ENCODE assay signal across 8 mouse cellular contexts in genomic region chr16:35978450-35978849, GRCm38 (mm10). TPM values are rescaled to one million over a fixed set of nuclear protein-coding genes. Genes with fewer than 3 reads are reported as not detected.
DNase-seq lines count a peak whose midpoint lies in the region; ATAC-seq and TF ChIP-seq lines count a peak whose summit lies in the region.
"Not testable (repeated sequence)": the region's sequence is repeated elsewhere in the genome, so short reads cannot be mapped to it uniquely, and the experiment has no call there.

Gene Kpna1, plus strand, starts transcription at chr16:35978750.

- 74% methylated on average over 1 of the region's 1 CpGs for WGBS in embryonic facial prominence, embryonic 11.5 days
- 95% methylated on average over 1 of the region's 1 CpGs for WGBS in kidney, embryonic 14.5 days
- 94% methylated on average over 1 of the region's 1 CpGs for WGBS in limb, embryonic 10.5 days
- WGBS in olfactory bulb, adult 2 months = 100% methylated on average over 1 of the region's 1 CpGs

- H3K9ac ChIP-seq in MEL (ENCODE audit: control insufficient read depth, low read depth, low read length, poor library complexity, severe bottlenecking); embryonic facial prominence, embryonic 11.5 days (replicated peaks; ENCODE audit: low read length); kidney, embryonic 14.5 days (ENCODE audit: low read depth, low read length): not testable (repeated sequence)

- not testable (repeated sequence) for TF ChIP-seq CTCF in MEL (IDR thresholded peaks at IDR 0.05 in 2 of 3, conservative IDR thresholded peaks at IDR 0.05 in 1 of 3; ENCODE audit: control insufficient read depth in 1 of 3, insufficient read depth in 1 of 3, low read depth in 2 of 3, low read length in 3 of 3, poor library complexity in 1 of 3, severe bottlenecking in 1 of 3); olfactory bulb, adult 2 months (IDR thresholded peaks at IDR 0.05; ENCODE audit: insufficient read depth, low read depth, low read length)

- not testable (repeated sequence) for H3K9me3 ChIP-seq in MEL (replicated peaks; ENCODE audit: insufficient read depth, low read length); embryonic facial prominence, embryonic 11.5 days (replicated peaks; ENCODE audit: control insufficient read depth, low read length); kidney, embryonic 14.5 days (ENCODE audit: control insufficient read depth, low read length); limb, embryonic 10.5 days (replicated peaks); megakaryocyte, embryonic 14.5 days

- not testable (repeated sequence) for H3K36me3 ChIP-seq in MEL (ENCODE audit: control insufficient read depth in 1 of 2, insufficient read depth in 2 of 2, low read length in 2 of 2); embryonic facial prominence, embryonic 11.5 days (replicated peaks; ENCODE audit: control insufficient read depth, insufficient read depth, low read depth, low read length); kidney, embryonic 14.5 days (ENCODE audit: control insufficient read depth, insufficient read depth, low read length); limb, embryonic 10.5 days; megakaryocyte, embryonic 14.5 days (replicated peaks; ENCODE audit: low read length)

- DNase-seq in MEL (ENCODE audit: low read depth, low spot score); embryonic facial prominence, embryonic 11.5 days (ENCODE audit: low spot score); gastrocnemius, adult 8-10 months (ENCODE audit: low spot score in 2 of 2); heart, postnatal 10 days; limb, embryonic 10.5 days (ENCODE audit: low spot score): not testable (repeated sequence)

- not testable (repeated sequence) for H3K27me3 ChIP-seq in MEL (ENCODE audit: control insufficient read depth in 1 of 2, insufficient read depth in 2 of 2, low read length in 2 of 2); embryonic facial prominence, embryonic 11.5 days (ENCODE audit: control insufficient read depth, insufficient read depth, low read length); kidney, embryonic 14.5 days (ENCODE audit: control insufficient read depth, insufficient read depth, low read length); limb, embryonic 10.5 days (ENCODE audit: low read depth, poor library complexity, severe bottlenecking); megakaryocyte, embryonic 14.5 days (replicated peaks)

- intact Hi-C loops in heart, postnatal 10 days (cut with DNase I) = not testable (repeated sequence)

- not testable (repeated sequence) for TF ChIP-seq POLR2A in MEL (IDR thresholded peaks at IDR 0.05; ENCODE audit: control insufficient read depth in 1 of 2, insufficient read depth in 1 of 2, low read depth in 1 of 2, low read length in 2 of 2, poor library complexity in 1 of 2); olfactory bulb, adult 2 months (IDR thresholded peaks at IDR 0.05; ENCODE audit: insufficient read depth, low read depth, low read length)

- not testable (repeated sequence) for H3K27ac ChIP-seq in MEL (ENCODE audit: control insufficient read depth, low read depth, low read length); embryonic facial prominence, embryonic 11.5 days (replicated peaks; ENCODE audit: low read depth, low read length); kidney, embryonic 14.5 days (ENCODE audit: low read depth, low read length); limb, embryonic 10.5 days; olfactory bulb, adult 2 months (ENCODE audit: insufficient read depth, low read depth, low read length)

- not testable (repeated sequence) for H3K79me2 ChIP-seq in MEL (ENCODE audit: control insufficient read depth, insufficient read depth, low read length, poor library complexity)

- TF ChIP-seq EP300 in MEL (IDR thresholded peaks at IDR 0.05; ENCODE audit: low read depth in 1 of 2, low read length in 2 of 2) = not testable (repeated sequence)

- not testable (repeated sequence) for H3K4me3 ChIP-seq in MEL (ENCODE audit: control insufficient read depth in 1 of 2, insufficient read depth in 1 of 2, low read depth in 2 of 2, low read length in 2 of 2); embryonic facial prominence, embryonic 11.5 days (ENCODE audit: low read depth, low read length); kidney, embryonic 14.5 days (ENCODE audit: low read length); limb, embryonic 10.5 days; megakaryocyte, embryonic 14.5 days (replicated peaks); olfactory bulb, adult 2 months (ENCODE audit: insufficient read depth, low read depth, low read length)

- not testable (repeated sequence) for TF ChIP-seq RAD21 in MEL (IDR thresholded peaks at IDR 0.05; ENCODE audit: low read depth, low read length)

- H3K4me2 ChIP-seq in embryonic facial prominence, embryonic 11.5 days (ENCODE audit: low read depth, low read length); kidney, embryonic 14.5 days (replicated peaks; ENCODE audit: low read depth, low read length): not testable (repeated sequence)

- ATAC-seq in embryonic facial prominence, embryonic 11.5 days (replicated peaks; ENCODE audit: insufficient number of reproducible peaks, low FRiP score, low TSS enrichment, low read depth); kidney, embryonic 14.5 days (ENCODE audit: low FRiP score, low TSS enrichment): not testable (repeated sequence)

- not testable (repeated sequence) for H3K4me1 ChIP-seq in MEL (ENCODE audit: control insufficient read depth in 1 of 2, insufficient read depth in 2 of 2, low read length in 2 of 2); embryonic facial prominence, embryonic 11.5 days (ENCODE audit: control insufficient read depth, insufficient read depth, low read length); kidney, embryonic 14.5 days (ENCODE audit: control insufficient read depth, insufficient read depth, low read length); limb, embryonic 10.5 days; megakaryocyte, embryonic 14.5 days; olfactory bulb, adult 2 months (ENCODE audit: control insufficient read depth, insufficient read depth, low read length)

RNA-seq across cellular contexts. Expression of gene Kpna1, which starts in this region (rescaled TPM):
- 24.5 and 25.2 TPM in 2 replicates for total RNA-seq in MEL (2012; rRNA removed)
- polyA plus RNA-seq in MEL (2012; ENCODE audit: insufficient read depth in 1 of 2, insufficient read length in 2 of 2, low read depth in 1 of 2, low replicate concordance in 2 of 2, missing spikeins in 1 of 2) = 10 to 100 TPM in 1 of 2 experiments, not detected in 1; 34.9 TPM
- 72.7 and 78.9 TPM in 2 replicates for polyA plus RNA-seq in embryonic facial prominence, embryonic 11.5 days (2014; fragmentation: Nextera tagmentation; extraction: Ambion mirVana)
- 100 to 1,000 TPM; 164 to 190 (median 172) TPM for total RNA-seq in gastrocnemius, adult 8-10 months (2022)
- total RNA-seq in heart, postnatal 10 days (2021) = 100 to 1,000 TPM in 1 of 2 experiments, 10 to 100 TPM in 1; 96.9 to 104 TPM
- polyA plus RNA-seq in kidney, embryonic 14.5 days (2014; fragmentation: Nextera tagmentation; extraction: Ambion mirVana) = 25.1 and 44.6 TPM in 2 replicates
- polyA plus RNA-seq in limb, embryonic 10.5 days (2016; fragmentation: Nextera tagmentation; extraction: Ambion mirVana) = 58.0 and 59.0 TPM in 2 replicates
- 5.8 and 13.3 TPM in 2 replicates for polyA plus RNA-seq in megakaryocyte, embryonic 14.5 days (2012; ENCODE audit: insufficient read depth, low replicate concordance)
- 130 TPM in 1 of 2 replicates, not detected in the other for polyA plus RNA-seq in olfactory bulb, adult 2 months (2012; ENCODE audit: insufficient read depth, insufficient read length, low replicate concordance, missing spikeins)
